Mouse (Mus musculus) cerebellum, adult (tissue): ENCODE data around the gene Ism1.

Source experiments
- ATAC-seq: cut with Nextera tagmentation; 2 replicates; pipeline ENCODE4 v1.9.2; 2017; ENCODE audit warnings: mild to moderate bottlenecking, moderate library complexity, mixed read lengths; ENCODE audit not compliant: insufficient number of reproducible peaks, low FRiP score, low TSS enrichment

The Ism1 gene

GRCm38 (mm10) chr2:139792345-139793120 is 114.6 kb downstream of the Ism1 start:
- ATAC-seq = no peak

GRCm38 (mm10) chr2:139804041-139804440 is 126.1 kb downstream of the Ism1 start:
- ATAC-seq = no peak

- no peak for ATAC-seq
Observed at GRCm38 (mm10) chr2:139807887-139808286, 129.9 kb downstream of the Ism1 start.
